Mouse (Mus musculus): Measurements from ENCODE around the gene Shc1. TPM values are rescaled to one million over a fixed set of nuclear protein-coding genes. Genes with fewer than 3 reads are reported as not detected.

Shc1 gene
- polyA plus RNA-seq, 1 experiment from 2014 or later, result 13.9 TPM

- Histone ChIP-seq H3K4me2 (replicated peaks) (peak overlapping the region; percentile 100), H3K9ac (no peak overlapping the region), H3K4me1 (replicated peaks; ENCODE audit: control insufficient read depth, insufficient read depth, low read length) (peaks cover 47% of the 10 kb centered on the region), H3K9me3 (ENCODE audit: control insufficient read depth, low read length) (no peaks in the 10 kb centered on the region), H3K27me3 (ENCODE audit: control insufficient read depth, insufficient read depth, low read length) (peaks cover 31% of the 10 kb centered on the region), H3K27ac (no peak overlapping the region), H3K4me3 (replicated peaks; ENCODE audit: low read length) (peak overlapping the region; percentile 48), H3K36me3 (replicated peaks; ENCODE audit: control insufficient read depth, insufficient read depth) (no peaks in the 10 kb centered on the region)
- DNase-seq (ENCODE audit: low spot score) (no peak), ATAC-seq (ENCODE audit: low FRiP score) (no peak)
- 2% methylated on average over 10 of the region's 10 CpGs for WGBS
Measured at GRCm38 (mm10) chr3:89395419-89395805, 22.8 kb upstream of the Shc1 start.

DNA sequence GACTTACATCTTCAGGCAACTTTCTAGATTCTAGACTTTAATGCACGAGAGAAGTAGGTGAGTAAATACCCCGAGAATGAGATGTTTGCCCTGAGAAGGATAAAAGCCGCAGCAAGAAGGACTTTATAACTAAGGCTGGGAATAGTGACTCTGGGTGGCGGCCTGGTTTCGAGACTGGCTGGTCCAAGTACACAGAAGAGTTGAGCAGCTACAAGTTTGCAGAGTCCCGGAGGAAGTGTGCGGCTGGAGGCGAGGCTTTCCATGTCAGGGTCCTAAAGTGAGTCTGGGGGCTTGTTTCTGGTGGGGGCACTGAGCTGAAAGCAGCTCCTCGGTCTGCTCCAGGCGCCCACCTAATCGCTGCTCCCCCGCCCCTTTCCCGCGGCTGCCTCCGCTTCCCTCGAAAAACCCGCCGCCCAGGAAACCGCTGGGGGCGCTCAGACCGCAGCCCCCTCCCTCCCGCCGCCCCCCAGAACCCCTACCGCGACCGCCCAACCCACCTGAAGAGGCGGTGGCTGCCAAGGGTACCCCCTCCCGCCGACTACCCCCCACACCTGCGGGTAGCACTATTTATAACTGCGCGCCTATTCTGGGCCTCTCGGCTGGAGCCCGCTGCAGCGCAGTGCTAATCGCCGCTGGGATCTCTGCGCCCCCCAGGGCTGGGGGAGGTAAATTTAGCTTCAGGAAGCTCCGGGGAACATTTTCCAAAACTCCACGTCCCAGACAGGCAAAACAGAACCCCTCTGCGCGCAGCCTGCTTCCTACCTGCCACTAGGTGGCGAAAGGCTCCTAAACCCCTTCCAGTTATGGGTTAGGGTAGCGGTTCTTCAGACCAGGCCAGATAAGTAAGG is 22.2 kb upstream of the Shc1 start:
- H3K9ac ChIP-seq, result peak overlapping the region; percentile 41
- peaks cover 31% of the 10 kb centered on the region for H3K27me3 ChIP-seq (ENCODE audit: control insufficient read depth, insufficient read depth, low read length)
- DNase-seq (ENCODE audit: low spot score) (peak; percentile 74), ATAC-seq (ENCODE audit: low FRiP score) (no peak)
- H3K4me3 ChIP-seq (replicated peaks; ENCODE audit: low read length), result peak overlapping the region; percentile 48
- peaks cover 2% of the 10 kb centered on the region; the same call in 1 of the 2 replicates for H3K36me3 ChIP-seq (replicated peaks; ENCODE audit: control insufficient read depth, insufficient read depth)
- H3K27ac ChIP-seq, result no peak overlapping the region
- peak overlapping the region; percentile 100 for H3K4me2 ChIP-seq (replicated peaks)
- no peaks in the 10 kb centered on the region for H3K9me3 ChIP-seq (ENCODE audit: control insufficient read depth, low read length)
- H3K4me1 ChIP-seq (replicated peaks; ENCODE audit: control insufficient read depth, insufficient read depth, low read length), result peaks cover 41% of the 10 kb centered on the region
- WGBS, result under 1% methylated on average over 43 of the region's 44 CpGs

DNA sequence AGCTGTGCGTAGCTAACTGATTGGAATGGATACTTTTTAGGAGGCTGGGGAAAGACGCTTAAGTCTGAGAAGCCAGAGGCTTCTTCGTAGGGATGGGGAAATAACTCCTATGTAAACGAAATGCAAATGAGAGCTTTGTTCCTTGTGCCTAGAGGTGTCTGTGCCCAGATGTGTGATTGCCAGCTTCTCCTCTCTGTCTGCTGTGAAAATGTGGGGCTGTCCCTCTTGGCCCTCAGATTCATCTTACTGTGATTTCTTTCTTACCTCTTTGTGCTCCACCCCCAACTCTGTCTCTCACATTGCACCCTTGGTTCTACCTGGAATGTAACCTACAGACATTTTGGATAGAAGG is 21.6 kb upstream of the Shc1 start:
- Histone ChIP-seq H3K9me3 (ENCODE audit: control insufficient read depth, low read length) (no peaks in the 10 kb centered on the region), H3K9ac (peak overlapping the region; percentile 41; the same call in 1 of the 2 replicates), H3K36me3 (replicated peaks; ENCODE audit: control insufficient read depth, insufficient read depth) (peaks cover 8% of the 10 kb centered on the region), H3K4me2 (replicated peaks) (peak overlapping the region; percentile 100), H3K27ac (no peak overlapping the region), H3K4me3 (replicated peaks; ENCODE audit: low read length) (peak overlapping the region; percentile 48), H3K4me1 (replicated peaks; ENCODE audit: control insufficient read depth, insufficient read depth, low read length) (peaks cover 35% of the 10 kb centered on the region), H3K27me3 (ENCODE audit: control insufficient read depth, insufficient read depth, low read length) (peaks cover 31% of the 10 kb centered on the region)
- ATAC-seq (ENCODE audit: low FRiP score) (no peak), DNase-seq (ENCODE audit: low spot score) (no peak)
- WGBS, result 0% methylated on average over 4 of the region's 4 CpGs

DNA sequence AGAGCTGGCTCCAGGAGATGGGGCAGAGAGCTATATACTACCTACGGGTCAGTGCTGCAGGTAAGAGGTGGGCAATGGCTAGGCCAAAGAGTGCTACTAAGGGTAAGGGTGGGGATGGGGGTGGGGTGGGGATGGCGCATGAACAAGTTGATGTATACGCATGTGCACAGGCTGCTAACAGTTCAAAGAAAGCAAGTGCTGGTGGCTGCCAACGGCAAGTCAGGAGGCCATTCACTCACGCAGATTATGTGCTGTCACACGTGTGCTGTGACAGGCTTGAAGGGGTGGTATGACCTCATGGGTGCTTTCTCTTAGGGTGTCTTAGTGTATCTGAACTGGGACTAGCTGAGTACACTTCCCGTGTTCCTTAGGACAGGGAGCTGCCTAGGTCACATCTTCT is 16.9 kb upstream of the Shc1 start:
- peaks cover 51% of the 10 kb centered on the region for H3K36me3 ChIP-seq (replicated peaks; ENCODE audit: control insufficient read depth, insufficient read depth)

DNA sequence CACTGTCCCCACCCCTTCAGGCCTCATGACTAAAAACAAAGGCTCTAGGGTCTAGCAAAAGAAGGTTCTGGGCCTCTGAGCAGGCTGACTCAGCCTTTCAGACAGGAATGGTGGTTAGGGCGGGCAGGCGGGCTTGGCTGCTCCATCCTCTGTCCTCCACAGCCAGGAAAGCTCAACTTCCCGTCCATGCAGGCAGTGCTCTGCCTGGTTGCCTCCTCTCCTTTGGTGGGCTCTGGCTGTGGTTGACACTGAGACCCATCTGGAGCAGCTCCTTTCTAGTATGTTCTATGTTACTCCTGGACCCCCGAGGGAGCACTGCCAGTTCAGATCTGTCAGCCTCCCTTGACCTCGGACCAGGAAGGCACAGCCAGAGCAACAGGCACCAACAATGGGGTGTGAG is 15.6 kb upstream of the Shc1 start, which contains the start of gene Lenep:
Gene Lenep (minus strand): TSS at position 101 of the 400 bp plus-strand sequence.
- DNase-seq (ENCODE audit: low spot score) (no peak), ATAC-seq (ENCODE audit: low FRiP score) (no peak)
- H3K4me2 ChIP-seq (replicated peaks), result no peak within 1 kb of the TSS
- peaks cover 58% of the 10 kb centered on the region for H3K36me3 ChIP-seq (replicated peaks; ENCODE audit: control insufficient read depth, insufficient read depth)
- 73% methylated on average over 5 of the region's 5 CpGs for WGBS
- no peak within 1 kb of the TSS for H3K27ac ChIP-seq
- H3K27me3 ChIP-seq (ENCODE audit: control insufficient read depth, insufficient read depth, low read length), result no peaks in the 10 kb centered on the region
- H3K4me3 ChIP-seq (replicated peaks; ENCODE audit: low read length), result no peak within 1 kb of the TSS
- no peak within 1 kb of the TSS for H3K9ac ChIP-seq
- H3K9me3 ChIP-seq (ENCODE audit: control insufficient read depth, low read length), result no peaks in the 10 kb centered on the region
- H3K4me1 ChIP-seq (replicated peaks; ENCODE audit: control insufficient read depth, insufficient read depth, low read length), result no peaks in the 10 kb centered on the region

More for the DNA sequence above, 16.9 kb upstream of the Shc1 start:
- 90% methylated on average over 7 of the region's 7 CpGs for WGBS
- Histone ChIP-seq H3K4me3 (replicated peaks; ENCODE audit: low read length) (no peak overlapping the region), H3K27me3 (ENCODE audit: control insufficient read depth, insufficient read depth, low read length) (no peaks in the 10 kb centered on the region), H3K4me1 (replicated peaks; ENCODE audit: control insufficient read depth, insufficient read depth, low read length) (0 out of 2 replicates have a peak, but pooled peaks cover 3% of the 10 kb centered on the region), H3K9ac (no peak overlapping the region), H3K9me3 (ENCODE audit: control insufficient read depth, low read length) (no peaks in the 10 kb centered on the region), H3K4me2 (replicated peaks) (no peak overlapping the region), H3K27ac (no peak overlapping the region)
- DNase-seq (ENCODE audit: low spot score), result no peak
- no peak for ATAC-seq (ENCODE audit: low FRiP score)

GRCm38 (mm10) chr3:89406887-89407286 is 11.4 kb upstream of the Shc1 start:
- no peak overlapping the region for H3K4me3 ChIP-seq (replicated peaks; ENCODE audit: low read length)
- no peak overlapping the region for H3K27ac ChIP-seq
- H3K36me3 ChIP-seq (replicated peaks; ENCODE audit: control insufficient read depth, insufficient read depth), result peaks cover 50% of the 10 kb centered on the region
- no peaks in the 10 kb centered on the region for H3K9me3 ChIP-seq (ENCODE audit: control insufficient read depth, low read length)
- H3K27me3 ChIP-seq (ENCODE audit: control insufficient read depth, insufficient read depth, low read length), result no peaks in the 10 kb centered on the region
- peaks cover 8% of the 10 kb centered on the region for H3K4me1 ChIP-seq (replicated peaks; ENCODE audit: control insufficient read depth, insufficient read depth, low read length)
- H3K4me2 ChIP-seq (replicated peaks), result no peak overlapping the region
- ATAC-seq (ENCODE audit: low FRiP score) (no peak), DNase-seq (ENCODE audit: low spot score) (no peak)
- no peak overlapping the region for H3K9ac ChIP-seq
- WGBS, result 93% methylated on average over 6 of the region's 6 CpGs

- 62% methylated on average over 16 of the region's 16 CpGs for WGBS
- peaks cover 34% of the 10 kb centered on the region for H3K36me3 ChIP-seq (replicated peaks; ENCODE audit: control insufficient read depth, insufficient read depth)
- no peak for ATAC-seq (ENCODE audit: low FRiP score)
- no peak overlapping the region for H3K9ac ChIP-seq
- H3K4me1 ChIP-seq (replicated peaks; ENCODE audit: control insufficient read depth, insufficient read depth, low read length), result peaks cover 8% of the 10 kb centered on the region
- H3K9me3 ChIP-seq (ENCODE audit: control insufficient read depth, low read length), result no peaks in the 10 kb centered on the region
- H3K4me2 ChIP-seq (replicated peaks), result no peak overlapping the region
- H3K27me3 ChIP-seq (ENCODE audit: control insufficient read depth, insufficient read depth, low read length), result no peaks in the 10 kb centered on the region
- no peak overlapping the region for H3K27ac ChIP-seq
- H3K4me3 ChIP-seq (replicated peaks; ENCODE audit: low read length), result no peak overlapping the region
- no peak for DNase-seq (ENCODE audit: low spot score)
Measured at GRCm38 (mm10) chr3:89408448-89408847, 9.8 kb upstream of the Shc1 start.

GRCm38 (mm10) chr3:89409701-89410100 is 8.5 kb upstream of the Shc1 start:
- H3K4me3 ChIP-seq (replicated peaks; ENCODE audit: low read length), result no peak overlapping the region
- no peaks in the 10 kb centered on the region for H3K9me3 ChIP-seq (ENCODE audit: control insufficient read depth, low read length)
- peaks cover 29% of the 10 kb centered on the region for H3K36me3 ChIP-seq (replicated peaks; ENCODE audit: control insufficient read depth, insufficient read depth)
- H3K27me3 ChIP-seq (ENCODE audit: control insufficient read depth, insufficient read depth, low read length), result no peaks in the 10 kb centered on the region
- H3K4me2 ChIP-seq (replicated peaks), result no peak overlapping the region
- no peak for DNase-seq (ENCODE audit: low spot score)
- H3K4me1 ChIP-seq (replicated peaks; ENCODE audit: control insufficient read depth, insufficient read depth, low read length), result peaks cover 8% of the 10 kb centered on the region
- H3K27ac ChIP-seq, result no peak overlapping the region
- over 99% methylated on average over 3 of the region's 3 CpGs for WGBS
- H3K9ac ChIP-seq, result no peak overlapping the region
- no peak for ATAC-seq (ENCODE audit: low FRiP score)

GRCm38 (mm10) chr3:89410864-89411263 is 7.4 kb upstream of the Shc1 start:
- WGBS, result 81% methylated on average over 10 of the region's 10 CpGs
- peak overlapping the region; percentile 75 for H3K27ac ChIP-seq
- H3K36me3 ChIP-seq (replicated peaks; ENCODE audit: control insufficient read depth, insufficient read depth), result peaks cover 29% of the 10 kb centered on the region
- peak overlapping the region; percentile 64 for H3K9ac ChIP-seq
- peaks cover 8% of the 10 kb centered on the region for H3K4me1 ChIP-seq (replicated peaks; ENCODE audit: control insufficient read depth, insufficient read depth, low read length)
- peak overlapping the region; percentile 80 for H3K4me2 ChIP-seq (replicated peaks)
- ATAC-seq (ENCODE audit: low FRiP score) (no peak), DNase-seq (ENCODE audit: low spot score) (no peak)
- H3K4me3 ChIP-seq (replicated peaks; ENCODE audit: low read length), result peak overlapping the region; percentile 45
- H3K9me3 ChIP-seq (ENCODE audit: control insufficient read depth, low read length), result no peaks in the 10 kb centered on the region
- H3K27me3 ChIP-seq (ENCODE audit: control insufficient read depth, insufficient read depth, low read length), result no peaks in the 10 kb centered on the region
